Mouse (Mus musculus): ENCODE data around the gene Map4.
"Not testable (repeated sequence)": the region's sequence is repeated elsewhere in the genome, so short reads cannot be mapped to it uniquely, and the experiment has no call there.

Gene Map4

DNA sequence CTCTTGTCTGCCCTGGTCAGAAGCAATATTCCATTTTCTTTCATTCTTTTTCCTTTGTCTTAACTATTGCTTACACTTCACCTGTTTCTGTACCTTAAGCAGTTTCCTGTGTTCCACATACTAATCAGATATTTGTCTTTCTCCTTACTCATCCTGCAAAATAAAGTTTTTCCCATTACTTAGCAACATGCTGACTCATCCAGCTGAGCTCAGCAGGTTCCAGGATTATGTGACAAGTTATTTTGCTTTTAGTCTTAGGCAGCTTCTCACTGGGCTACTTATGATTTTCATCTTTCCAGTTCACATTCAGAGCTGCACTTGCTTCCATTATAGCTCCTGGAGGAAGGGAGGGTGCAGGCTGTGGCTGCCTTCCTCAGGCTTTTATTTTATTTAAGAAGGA is 133.4 kb downstream of the Map4 start:
- DNase-seq (ENCODE audit: low read depth, low spot score) = no peak

- DNase-seq (ENCODE audit: low read depth, low spot score) = no peak
Measured at GRCm38 (mm10) chr9:110068745-110069144, 137.5 kb downstream of the Map4 start.

- DNase-seq (ENCODE audit: low read depth, low spot score) = no peak
Measured at GRCm38 (mm10) chr9:110070358-110070757, 139.1 kb downstream of the Map4 start.

- DNase-seq (ENCODE audit: low read depth, low spot score) = no peak
Measured at GRCm38 (mm10) chr9:110071011-110071410, 139.8 kb downstream of the Map4 start.

DNA sequence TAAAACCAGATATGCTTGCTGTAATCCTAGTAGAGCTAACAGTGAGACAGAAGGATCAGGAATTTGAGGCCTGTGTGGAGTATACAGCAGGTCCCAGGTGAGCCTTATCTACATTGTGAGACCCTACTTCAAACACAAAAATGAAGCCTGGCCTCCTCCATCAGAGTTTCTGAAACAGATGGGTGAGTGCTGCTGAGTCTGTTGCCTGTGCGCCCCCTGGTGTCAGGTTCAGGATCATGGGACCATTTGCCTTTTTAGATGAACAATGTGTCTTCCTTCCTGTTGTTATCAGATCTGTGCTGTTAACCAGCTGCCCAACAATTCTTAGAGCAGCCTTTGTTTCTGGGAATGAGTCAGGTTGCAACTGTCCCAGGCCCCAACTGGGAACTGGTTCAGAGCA is 140.6 kb downstream of the Map4 start:
- DNase-seq (ENCODE audit: low read depth, low spot score) = peak; percentile 82

- not testable (repeated sequence) for DNase-seq (ENCODE audit: low read depth, low spot score)
Measured at GRCm38 (mm10) chr9:110076468-110076867, 145.2 kb downstream of the Map4 start.

GRCm38 (mm10) chr9:110081066-110081465 is 149.8 kb downstream of the Map4 start:
- no peak for DNase-seq (ENCODE audit: low read depth, low spot score)

DNA sequence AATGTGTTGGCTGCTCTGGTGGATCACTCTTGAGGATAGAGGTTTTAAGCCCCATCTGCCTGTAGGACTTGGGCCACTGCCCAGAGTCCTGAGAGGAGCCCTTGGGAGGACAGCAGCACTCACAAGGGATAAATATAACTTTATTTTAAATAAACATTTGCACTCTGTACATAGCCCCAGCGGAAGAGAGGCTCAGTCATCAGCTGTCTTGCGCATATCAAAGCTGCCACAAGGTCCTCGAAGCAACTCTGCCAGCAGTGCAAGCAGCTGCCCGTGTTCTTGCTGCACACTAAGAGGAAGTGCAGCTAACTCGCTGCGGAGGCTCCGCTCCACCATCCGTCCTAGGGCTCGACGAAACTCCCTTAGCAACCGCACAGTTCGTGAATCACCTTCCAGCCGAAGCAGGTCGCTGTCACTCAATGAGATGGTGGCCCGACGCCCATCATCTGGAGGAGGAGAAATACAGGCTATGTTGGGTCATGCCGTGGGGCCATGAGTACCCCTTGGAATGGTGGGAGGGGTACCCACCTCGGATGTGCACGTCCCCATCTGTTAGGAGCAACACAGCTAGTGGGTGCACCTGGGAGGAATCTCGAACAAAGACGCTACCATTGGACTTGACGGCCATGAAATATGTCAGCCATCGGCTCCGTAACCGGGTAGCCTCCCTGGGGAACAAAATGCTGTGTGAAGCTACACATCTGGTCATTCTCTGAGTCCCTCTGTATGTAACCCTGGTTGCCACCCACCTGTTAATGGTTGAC is 153.1 kb downstream of the Map4 start:
- no peak for DNase-seq (ENCODE audit: low read depth, low spot score)

GRCm38 (mm10) chr9:110085693-110086092 is 154.4 kb downstream of the Map4 start:
- no peak for DNase-seq (ENCODE audit: low read depth, low spot score)

- peak; percentile 58 for DNase-seq (ENCODE audit: low read depth, low spot score)
Measured at GRCm38 (mm10) chr9:110093303-110093702, 162.0 kb downstream of the Map4 start.

DNA sequence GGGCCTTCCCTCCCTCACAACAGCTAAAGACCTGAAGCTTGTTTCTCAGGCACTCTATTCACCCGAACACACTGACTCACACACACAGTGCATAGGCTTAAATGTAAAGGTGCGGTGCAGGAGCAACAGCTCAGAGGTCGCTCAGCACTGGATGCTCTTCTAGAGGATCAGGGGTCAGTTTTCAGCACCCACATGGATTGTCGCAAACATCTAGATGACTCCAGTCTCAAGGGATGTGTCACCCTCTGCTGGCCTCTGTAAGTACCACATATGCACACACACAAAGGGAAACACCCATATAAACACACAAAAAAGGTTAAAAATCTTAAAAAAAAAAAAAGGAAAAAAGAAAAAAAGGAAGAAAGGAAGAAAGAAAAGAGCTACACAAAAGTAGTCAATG is 163.5 kb downstream of the Map4 start:
- peak; percentile 61 for DNase-seq (ENCODE audit: low read depth, low spot score)

DNA sequence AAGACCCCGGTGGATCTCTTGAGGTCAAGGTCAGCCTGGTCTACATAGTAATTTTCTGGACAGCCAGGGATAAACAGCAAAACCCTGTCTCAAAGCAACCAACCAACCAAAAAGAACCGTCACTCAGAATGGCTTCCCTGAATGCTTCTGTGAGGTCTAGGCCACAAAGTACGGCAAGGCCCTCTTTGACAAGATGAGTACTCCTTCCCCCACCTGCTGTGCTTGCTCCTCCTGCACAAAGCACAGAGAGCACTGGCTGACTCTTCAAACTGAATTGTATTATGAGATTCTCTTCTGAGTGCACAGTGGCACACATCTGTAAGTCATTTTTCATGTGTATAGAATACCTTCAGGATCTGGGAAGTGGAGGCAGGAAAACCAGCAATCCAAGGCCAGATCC is 166.5 kb downstream of the Map4 start:
- DNase-seq (ENCODE audit: low read depth, low spot score) = peak; percentile 92

GRCm38 (mm10) chr9:110100627-110101600 is 169.7 kb downstream of the Map4 start:
- peak; percentile 93 for DNase-seq (ENCODE audit: low read depth, low spot score)

GRCm38 (mm10) chr9:110116353-110116976 is 185.2 kb downstream of the Map4 start:
- DNase-seq (ENCODE audit: low read depth, low spot score) = no peak

- DNase-seq (ENCODE audit: low read depth, low spot score) = peak; percentile 93
Measured at GRCm38 (mm10) chr9:110116977-110117778, 185.9 kb downstream of the Map4 start, which contains the start of gene Smarcc1. Smarcc1 (plus strand) TSS chr9:110117708.

DNA sequence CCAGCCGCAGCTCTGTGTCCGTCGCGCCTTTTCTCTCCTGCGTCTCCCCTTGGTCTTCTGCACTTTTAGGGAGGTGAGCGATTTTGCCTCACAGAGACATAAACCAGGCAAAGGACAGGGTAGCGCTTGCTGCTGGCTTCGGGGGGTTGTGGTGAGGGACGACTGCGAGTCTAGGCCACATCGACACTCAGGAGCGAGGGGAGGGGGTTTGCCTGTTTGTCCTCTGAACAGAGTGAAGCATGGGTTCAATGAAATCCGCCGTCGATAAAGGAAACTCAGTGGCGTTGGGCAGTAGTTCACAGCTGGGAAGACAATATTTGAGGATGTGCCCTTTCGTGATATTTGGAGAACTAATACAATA is 186.5 kb downstream of the Map4 start, which contains the start of gene Dhx30:
Gene Dhx30 (minus strand): TSS at position 52 of the 361 bp plus-strand sequence.
- no peak for DNase-seq (ENCODE audit: low read depth, low spot score)

DNA sequence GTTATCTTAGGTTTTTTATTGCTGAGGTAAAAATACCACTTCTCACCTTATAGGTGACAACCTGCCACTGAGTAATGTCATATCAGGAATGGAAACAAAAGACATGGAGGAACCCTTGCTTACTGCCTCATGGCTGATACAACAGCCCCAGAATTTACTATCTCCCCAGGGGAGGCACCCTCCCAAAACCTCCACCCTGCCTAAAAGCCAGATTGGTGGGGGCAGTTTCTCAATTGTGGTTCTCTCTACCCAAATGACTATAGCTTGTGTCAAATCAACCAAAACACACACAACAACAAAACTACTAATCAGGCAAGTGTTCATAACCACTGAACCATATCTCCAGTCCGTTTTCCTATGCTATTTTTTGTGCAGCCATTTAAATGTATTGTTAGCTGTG is 187.0 kb downstream of the Map4 start:
- DNase-seq (ENCODE audit: low read depth, low spot score) = no peak

GRCm38 (mm10) chr9:110121424-110121823 is 190.2 kb downstream of the Map4 start:
- DNase-seq (ENCODE audit: low read depth, low spot score) = no peak

DNA sequence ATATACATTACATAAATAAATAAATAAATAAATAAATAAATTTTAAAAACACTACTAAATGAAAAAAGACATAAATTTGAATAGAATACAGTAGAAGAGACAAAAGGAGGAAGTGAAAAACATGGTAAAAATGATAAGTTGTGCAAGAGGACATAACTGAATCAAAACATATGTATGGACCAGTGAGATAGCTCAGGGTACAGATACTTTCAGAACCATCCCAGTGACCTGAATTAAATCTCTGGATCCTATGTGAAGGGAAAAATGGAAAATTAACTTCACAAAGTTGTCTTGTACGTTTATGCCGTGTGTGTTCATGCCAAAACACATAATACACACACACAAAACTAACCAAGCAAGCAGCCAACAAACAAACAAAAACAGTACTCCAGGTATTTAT is 192.1 kb downstream of the Map4 start:
- DNase-seq (ENCODE audit: low read depth, low spot score) = no peak

DNA sequence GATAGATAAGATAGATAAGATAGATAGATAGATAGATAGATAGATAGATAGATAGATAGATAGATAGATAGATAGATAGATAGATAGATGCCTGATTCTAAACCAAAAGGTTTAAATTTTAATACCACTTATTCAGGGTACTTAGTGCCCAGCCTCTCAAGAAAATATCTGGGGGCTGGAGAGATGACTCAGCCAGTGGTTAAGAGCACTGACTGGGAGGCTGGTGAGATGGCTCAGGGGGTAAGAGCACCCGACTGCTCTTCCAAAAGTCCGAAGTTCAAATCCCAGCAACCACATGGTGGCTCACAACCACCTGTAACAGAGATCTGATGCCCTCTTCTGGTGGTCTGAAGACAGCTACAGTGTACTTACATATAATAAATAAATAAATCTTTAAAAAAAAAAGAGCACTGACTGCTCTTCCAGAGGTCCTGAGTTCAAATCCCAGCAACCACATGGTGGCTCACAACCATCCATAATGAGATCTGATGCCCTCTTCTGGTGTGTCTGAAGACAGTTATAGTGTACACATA is 192.8 kb downstream of the Map4 start:
- DNase-seq (ENCODE audit: low read depth, low spot score) = peak; percentile 31
